Mouse (Mus musculus) erythroid progenitor cell, adult 5-6 weeks (primary cell): ENCODE results near the gene Msrb1. TPM values are rescaled to one million over a fixed set of nuclear protein-coding genes. Genes with fewer than 3 reads are reported as not detected.

Experiments
- ATAC-seq: replicated peaks from 2 replicates; pipeline ENCODE4 v1.8.0; 2016; ENCODE audit warnings: moderate number of reproducible peaks, mild to moderate bottlenecking, moderate TSS enrichment, inconsistent platforms; ENCODE audit not compliant: poor library complexity, low FRiP score, severe bottlenecking
- total RNA-seq, 2 experiments: library from RNA; stranded (forward) in 1 of 2; stranded (reverse) in 1 of 2; fragments of 150-400 nt in 1 of 2; fragments of 186-747, 209-891 nt in 1 of 2; gene quantifications; 2 replicates each; pipeline versions ENCODE4 v1.2.3 to v1.2.4; 2015 to 2017; ENCODE audit warnings: low replicate concordance in 2 of 2

Gene Msrb1
- total RNA-seq, 2 experiments from 2014 or later = 61.6 to 108 TPM

DNA sequence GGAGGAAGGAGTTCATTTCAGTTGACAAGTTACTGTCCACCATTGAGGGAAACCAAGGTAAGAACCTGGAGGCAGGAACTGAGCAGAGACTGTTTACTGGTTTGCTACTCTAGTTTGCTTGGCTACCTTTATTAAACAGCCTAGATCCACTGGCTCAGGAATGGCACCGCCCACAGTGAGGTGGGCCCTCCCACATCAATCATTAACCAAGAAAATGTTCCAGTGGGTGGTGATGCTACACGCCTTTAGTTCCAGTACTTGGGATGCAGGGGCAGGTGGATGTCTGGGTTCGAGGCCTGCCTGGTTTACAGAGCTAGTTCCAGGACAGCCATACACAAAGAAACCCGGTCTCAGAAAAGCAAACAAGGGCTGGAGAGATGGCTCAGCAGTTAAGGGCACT is 1.8 kb downstream of the Msrb1 start:
- no peak for ATAC-seq

DNA sequence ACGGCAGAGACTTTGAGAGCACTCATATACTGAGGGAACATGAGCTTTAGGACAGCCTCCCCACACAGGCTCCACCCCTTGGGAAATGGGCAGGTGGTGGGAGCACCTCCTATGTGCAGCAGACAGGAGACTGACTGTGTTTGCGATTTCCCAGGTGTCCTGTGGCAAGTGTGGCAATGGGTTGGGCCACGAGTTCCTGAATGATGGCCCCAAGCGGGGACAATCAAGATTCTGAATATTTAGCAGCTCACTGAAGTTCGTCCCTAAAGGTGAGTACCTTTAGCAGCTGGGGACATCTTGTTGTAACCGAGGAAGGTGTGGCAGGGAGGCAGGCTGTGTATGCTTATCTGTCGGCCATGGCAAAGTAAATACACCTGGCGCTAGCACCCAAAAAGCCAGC is 3.5 kb downstream of the Msrb1 start:
- ATAC-seq = no peak

DNA sequence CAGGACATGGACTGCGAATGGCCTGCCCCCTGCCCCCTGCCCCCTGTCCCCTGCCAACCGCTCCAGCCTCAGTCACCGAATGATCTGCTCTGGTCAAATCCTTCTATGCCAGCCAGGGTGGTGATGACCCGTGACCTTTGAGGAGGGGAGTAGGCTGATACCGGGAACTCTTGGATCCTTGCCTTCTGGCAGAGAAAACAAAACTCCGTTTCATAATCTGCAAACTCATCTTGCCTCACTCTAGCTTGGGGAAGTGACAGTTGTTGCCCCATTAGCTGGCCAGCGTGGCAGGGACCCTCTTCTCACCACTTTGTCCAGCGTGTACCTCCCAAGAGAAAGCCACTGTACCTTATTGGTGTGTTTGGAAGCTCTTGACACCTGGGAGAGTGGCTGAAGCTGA is 5.9 kb downstream of the Msrb1 start:
- ATAC-seq = no peak

DNA sequence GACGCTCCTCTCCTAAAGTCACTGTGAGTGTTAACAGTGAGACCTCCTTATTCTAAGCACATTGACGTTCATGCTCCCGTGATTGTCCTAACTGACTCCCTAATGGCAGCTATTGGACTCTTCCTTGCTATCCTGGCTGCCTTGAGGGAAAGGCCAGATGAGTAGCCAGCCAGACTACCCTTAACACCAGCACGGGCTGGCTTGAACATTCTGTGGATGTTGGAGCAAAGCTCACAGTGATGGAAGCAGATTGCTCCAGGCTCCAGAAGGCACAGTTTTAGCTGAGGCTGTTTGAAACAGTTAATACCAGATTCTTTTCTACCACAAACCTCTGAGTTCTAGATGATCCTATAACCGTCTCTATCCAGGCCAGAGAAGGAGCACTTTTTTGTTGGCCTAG is 7.5 kb downstream of the Msrb1 start:
- ATAC-seq = no peak

DNA sequence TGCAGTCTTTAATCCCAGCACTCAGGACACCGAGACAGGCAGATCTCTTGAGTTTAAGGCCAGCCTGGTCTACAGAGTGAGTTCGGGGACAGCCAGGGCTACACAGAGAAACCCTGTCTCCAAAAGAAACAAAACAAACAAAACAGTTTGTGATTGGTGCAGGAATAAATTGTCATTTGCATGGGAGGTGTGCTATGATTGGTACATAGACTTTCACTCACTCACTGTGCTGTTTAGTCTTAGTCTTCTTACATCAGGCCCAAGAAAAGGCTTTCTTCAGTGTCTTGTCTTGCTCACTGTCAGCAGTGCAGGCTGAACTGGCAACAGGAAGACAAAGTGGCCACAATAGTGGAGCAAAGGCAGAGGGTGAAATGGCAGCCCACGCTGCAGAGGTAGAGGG is 7.9 kb downstream of the Msrb1 start:
- no peak for ATAC-seq

DNA sequence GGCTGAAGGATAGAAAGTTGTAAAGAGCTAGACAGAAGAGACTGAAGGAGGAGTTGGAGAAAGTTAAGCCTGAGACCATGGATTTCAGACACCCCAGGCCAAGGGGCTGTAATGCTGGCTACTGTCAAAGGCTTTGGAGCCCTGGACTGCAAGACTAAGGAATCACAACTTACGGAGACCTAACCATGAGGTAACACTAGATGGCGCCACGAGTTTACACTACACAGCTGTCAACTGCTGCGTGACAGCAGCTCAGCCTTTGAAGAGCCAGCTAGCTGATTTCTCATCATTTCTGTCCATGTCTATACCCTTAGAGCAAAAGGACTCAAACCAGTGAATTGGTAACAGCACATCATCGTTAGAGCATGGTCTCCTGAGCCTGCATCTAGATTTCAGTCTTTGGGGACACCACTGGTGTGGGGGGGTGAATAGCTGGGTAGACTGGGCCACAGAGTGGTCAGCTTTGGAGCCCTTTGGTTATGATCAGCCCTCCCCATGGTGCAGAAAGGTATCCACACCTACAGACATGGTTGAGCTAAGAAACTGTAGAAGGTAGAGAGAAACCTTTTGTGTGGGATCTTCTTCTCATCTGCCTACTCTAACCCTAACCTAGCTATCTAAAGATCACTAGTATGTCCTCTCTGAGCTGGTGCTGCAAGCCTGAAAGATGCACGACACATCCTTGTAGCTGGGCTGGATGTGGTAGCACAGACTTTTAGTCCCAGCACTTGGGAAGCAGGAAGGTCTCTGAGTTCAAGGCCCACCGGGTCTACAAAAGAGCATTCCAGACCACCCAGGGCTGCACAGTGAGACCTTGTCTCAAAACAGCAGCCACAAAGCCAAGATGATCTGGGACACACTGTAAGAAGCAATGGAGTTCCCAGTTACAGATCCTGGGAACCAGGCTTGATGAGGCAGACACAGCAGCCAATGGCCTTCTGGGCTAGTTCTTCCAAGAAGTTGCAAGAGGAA is 9.4 kb downstream of the Msrb1 start:
- peak; percentile 84 for ATAC-seq

DNA sequence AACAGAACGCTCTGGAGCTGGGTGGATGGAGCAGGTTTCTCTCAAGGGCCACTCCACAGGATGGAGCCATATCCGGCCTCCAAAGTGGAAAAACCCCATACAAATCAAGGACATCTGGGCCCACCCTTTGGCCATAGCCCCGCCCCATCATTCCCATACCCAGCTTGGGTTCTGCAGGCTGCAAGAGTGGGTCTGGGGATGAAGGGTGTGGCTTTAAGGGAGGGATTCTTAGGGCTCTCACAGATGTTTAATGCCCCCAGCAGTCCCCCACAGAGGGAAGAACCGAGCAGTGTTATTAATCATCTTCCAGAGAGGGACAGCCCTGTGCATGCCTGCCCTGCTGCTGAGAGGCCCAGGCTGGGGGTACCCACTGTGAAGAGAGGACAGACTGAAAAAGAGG is 10.5 kb downstream of the Msrb1 start:
- no peak for ATAC-seq

DNA sequence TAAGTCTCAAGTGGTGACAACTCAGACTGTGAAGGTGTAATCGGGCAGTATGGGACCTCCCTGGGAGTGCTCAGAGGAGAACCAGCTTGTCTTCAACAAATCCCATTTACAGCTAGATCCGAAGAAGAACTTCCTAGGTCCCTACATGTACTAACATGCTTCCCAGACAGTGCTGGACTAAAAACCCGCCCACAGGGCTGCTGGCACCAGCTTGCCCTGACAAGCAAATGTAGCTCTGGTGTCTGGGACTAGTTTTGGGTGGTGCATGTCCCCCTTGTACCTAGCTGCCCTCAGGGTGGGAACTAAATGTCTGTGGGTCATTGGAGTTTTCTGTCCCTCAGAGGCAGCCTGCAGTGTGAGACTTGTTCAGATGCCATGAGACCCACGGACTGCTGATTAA is 15.1 kb downstream of the Msrb1 start:
- no peak for ATAC-seq

DNA sequence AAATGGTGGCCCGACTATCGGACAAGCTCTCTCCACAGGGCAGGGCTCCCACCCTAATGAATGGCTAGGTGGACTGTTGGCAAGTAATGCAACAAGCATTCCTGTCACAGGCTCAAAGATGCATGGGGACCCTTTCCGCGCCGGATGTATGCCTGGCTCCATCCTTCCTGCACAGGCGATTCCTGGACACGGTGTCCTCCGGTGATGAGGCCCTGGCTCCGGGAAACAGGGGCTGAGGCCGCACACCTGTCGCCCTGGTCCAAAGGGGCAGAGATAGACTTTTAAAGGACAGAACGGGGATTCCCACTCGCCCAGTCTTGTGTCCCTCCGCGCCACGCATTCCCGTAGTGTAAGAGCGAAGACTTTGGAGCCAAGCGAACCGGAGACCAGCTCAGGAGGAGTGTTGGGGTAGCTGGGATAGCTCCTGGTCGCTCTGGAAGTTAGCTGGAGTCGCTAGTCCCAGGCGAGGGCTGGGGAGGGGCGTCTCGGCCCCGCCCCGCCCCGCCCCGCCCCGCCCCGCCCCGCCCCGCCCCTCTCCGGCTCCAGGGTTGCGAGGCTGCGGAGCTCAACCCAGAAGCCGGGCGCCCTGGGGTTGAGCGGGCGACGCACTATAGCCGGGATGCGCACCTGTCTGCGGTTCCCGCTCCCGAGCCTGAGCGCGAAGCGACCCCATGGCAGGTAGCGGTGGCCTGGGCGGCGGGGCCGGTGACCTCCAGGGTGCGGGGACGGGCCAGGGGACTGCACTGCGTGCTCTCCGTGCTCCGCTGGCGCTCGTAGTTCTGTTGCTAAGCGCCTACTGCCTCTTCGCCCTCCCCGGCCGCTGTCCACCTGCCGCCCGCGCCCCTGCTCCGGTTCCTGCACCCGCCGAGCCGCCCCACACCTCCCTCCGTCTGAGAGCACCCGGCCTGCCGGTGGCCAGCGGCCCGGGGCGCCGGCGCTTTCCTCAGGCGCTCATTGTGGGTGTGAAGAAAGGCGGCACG is 16.3 kb downstream of the Msrb1 start, which contains the start of gene Hs3st6:
Hs3st6 (plus strand) TSS at position 574 of the 980 bp plus-strand sequence.
- ATAC-seq = no peak

DNA sequence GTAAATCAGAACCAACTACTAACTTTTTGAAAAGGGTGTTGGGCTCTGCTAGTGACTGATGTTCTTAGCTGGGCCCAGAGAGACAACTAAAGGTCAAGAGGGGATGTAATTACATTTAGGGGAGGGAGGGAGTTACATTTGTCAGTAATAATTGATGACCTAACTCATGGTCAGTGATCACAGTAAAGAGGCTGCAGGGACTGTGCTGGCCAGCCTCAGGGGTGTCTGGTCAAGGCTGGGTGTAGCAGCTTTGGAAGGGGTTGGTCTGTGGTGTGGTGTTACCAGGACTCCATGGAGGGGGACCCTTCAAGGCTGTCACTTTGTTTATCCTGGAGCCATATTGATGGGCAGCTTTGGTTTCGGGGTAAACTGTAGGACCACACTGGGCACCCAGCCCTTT is 21.0 kb downstream of the Msrb1 start:
- ATAC-seq = no peak

DNA sequence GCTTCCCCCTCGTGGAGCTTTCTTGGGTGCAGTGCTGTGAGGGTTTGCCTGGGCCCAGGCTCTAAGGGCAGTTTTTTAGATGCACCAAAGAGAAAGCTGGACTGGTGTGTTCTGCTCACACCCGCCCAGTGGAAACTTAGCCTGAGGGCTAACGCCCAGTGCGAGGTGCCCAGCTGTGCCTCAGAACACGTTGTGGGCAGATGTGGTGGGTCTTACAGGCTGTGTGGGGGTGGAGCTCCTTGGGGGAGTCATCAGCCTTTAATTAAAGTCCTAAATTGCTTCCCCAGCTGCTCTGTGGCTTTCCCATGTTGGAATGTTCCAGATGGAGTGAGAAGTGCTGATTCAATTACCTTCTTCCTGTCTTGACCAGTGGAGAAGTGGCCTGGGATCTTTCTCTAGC is 24.7 kb downstream of the Msrb1 start:
- no peak for ATAC-seq

DNA sequence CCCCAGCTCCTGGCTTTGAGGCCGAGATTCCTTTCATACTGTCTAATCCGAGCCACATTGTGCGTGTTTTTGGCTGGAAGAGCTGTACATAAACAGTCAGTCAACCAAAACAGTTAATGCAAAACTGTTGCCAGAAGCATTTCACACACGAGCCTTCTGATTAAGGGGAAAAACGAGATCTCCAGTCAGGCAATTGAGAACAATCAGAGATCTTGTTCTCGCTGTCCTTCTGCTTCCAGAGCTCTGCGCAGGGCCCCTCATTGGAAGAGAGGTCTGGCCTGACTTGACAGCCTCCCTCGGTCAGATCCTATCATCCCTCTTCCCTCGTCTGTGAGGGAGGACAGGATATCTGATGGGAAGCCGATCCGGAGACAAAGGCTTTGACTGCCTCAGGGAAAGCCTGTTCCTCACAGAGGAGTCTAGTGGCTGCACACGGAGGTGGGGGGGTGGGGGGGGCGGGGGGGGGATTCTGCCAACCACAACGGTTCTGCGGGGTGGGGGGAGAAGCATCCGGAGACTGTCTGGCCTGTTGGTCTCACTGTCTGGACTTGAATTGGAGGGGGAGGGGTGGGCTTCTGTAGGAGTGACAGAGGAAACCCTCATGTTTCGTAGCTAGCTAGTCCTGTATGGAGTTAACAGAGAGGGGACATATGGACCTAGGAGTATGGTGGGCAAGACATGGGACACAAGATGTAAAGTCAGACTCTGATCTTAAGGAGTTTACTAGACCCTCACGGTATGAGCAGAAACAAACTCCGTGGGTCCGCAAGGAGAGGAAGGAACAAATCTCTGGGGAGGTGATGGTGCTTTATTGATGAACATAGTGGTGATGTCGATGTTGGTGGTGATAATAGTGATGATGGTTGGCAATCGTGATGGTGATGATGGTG is 28.8 kb downstream of the Msrb1 start:
- no peak for ATAC-seq

DNA sequence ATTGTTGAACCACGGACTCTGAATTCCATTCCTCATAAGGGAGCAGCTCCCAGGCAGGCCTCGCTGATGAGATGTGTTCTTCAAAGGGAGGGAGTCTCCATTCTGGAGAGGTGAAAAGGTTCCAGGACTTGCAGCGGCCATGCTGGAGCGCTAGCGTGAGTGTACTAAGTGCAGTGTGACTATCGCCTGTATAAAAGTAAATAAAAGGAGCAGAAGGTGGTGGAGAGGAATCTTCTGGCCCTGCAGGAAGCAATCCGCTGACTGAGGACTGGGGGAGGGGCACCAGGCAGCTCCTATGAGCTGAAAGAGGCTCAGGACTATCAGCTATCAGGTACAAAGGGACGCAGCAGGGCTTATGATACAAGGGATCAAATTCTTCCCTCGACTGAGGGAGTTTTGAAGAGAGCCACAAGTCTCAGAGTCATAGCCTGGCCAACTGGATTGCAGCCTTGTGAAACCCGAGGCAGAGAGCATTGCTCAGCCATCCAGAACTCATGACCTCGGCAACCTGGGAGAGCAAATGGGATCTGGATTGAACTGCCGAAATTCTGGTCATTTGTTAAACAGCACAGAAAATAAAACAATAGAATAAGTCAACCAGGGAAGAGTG is 29.9 kb downstream of the Msrb1 start:
- ATAC-seq = no peak

DNA sequence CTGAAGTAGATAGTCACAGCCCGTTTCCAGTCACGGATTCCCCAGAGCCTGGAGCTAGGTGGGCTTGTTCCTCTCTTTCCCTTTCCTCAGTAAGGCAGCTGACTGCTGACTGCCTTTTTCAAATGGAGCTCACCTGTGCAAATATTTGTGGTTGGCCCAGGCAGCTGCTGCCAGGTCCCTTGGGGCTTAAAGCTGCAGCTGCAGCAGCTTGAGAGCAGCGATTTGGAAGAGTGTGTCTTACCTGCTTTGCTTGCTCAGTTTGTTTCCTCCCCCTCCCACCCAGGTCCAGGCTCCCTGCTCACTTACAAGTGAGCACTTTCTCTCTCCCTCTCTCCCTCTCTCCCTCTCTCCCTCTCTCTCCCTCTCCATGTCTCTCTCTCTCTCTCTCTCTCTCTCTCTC is 32.7 kb downstream of the Msrb1 start:
- no peak for ATAC-seq

DNA sequence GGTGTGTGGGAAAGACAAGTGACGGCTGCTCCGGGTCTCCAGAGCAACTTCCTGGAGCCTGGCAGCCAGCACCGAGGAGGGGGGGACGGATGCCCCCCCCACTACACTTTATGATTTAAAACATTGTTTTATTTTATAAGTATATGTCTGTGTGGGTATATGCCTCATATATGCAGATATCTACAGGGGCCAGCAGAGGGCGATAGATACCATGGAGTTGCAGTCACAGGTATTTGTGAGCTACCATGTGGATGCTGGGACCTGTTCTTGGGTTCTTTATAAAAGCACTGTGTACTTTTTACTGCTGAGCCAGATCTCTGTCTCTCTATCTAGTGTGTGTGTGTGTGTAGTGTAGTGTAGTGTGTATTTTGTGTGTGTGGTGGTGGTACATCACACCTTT is 36.8 kb downstream of the Msrb1 start:
- peak; percentile 42; the same call in 1 of the 2 replicates for ATAC-seq

DNA sequence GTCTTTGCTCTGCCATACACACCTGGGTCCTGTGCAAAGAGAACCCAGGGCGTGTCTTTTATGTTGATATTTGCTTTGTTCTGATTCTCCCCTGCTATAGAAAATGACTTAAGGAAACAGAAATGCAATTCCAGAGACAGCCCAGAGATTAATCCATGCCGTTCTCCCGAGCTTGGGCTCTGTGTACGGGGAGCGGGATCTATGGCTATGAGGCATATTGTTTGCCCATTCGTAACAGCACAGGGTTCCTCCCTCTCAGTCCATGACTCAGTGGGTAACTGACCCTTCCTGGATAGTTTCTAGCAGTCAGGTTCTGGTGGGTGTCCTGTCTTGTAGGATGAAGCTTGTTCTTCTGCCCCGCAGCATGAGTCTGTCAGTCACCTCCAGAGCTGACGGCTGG is 38.7 kb downstream of the Msrb1 start:
- no peak for ATAC-seq

DNA sequence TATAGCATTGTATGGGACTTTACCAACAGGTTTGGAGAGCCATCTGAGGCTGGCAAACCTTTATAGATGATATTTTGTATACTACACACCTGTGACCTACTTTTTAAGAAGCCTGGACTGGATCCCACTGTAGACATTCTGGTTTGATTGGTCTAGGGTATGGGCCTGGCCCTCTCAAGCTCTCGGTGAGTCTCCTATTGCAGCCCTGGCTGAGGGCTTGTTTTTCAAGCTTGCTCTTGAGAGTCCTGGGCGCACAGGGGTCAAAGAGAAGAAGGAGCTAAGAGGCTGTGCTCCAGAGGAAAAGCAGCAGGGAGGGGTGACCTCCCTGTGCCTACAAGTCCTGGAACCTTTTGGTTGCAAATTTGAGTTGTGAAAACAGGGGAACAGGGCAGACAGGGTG is 40.6 kb downstream of the Msrb1 start:
- no peak for ATAC-seq

DNA sequence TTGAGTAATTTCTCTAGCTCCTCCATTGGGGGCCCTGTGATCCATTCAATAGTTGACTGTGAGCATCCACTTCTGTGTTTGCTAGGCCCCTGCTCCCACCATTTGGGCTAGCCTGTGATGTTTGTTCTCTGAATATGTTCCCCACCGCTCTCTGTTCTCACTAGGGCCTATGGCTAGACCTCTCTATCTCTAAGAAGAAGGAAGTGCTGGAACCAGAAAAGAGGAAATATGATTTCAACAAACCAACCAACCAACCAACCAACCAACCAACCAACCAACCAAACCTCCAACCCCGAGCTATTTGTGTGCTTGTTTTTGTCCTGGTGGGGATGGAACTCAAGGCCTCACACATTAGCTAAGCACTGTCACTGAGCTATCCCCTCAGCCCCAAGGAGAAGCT is 44.4 kb downstream of the Msrb1 start:
- no peak for ATAC-seq

DNA sequence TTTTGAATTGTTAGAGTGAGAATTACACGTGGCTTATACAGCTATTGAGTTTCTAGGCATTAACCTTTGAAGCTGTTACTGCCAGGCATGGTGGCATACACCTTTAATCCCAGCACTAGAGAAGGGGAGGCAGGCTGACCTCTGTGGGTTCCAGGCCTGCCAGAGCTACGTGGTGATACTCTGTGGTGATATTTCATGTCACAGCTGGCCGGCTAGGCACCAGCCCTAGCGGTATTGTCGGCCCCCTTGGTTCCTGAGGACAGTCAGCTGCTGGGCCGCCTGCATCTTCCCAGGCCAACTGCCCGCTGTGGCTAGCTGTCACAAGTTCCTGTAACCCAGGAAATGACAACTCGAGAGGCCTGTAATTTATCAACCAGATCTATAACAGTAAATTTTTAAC is 55.7 kb downstream of the Msrb1 start:
- ATAC-seq = no peak
